ENCODE assay signal across 8 mouse cellular contexts in the genomic region with DNA sequence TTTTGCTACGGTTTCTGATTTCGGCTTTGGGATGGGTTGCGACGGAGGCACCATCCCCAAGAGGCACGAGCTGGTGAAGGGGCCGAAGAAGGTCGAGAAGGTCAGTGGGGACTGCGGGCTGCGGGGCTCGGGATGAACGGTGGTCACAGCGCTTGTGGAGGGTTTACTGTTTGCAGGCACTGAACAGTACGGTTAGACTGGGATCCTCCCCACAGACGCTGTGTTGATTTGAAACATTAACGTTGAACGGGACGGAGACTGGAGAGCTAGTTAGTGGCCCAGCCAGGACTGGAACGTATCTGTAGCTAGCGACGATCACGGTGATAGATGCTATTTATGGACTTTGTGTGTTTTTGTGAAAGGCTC. TPM values are rescaled to one million over a fixed set of nuclear protein-coding genes. Genes with fewer than 3 reads are reported as not detected.
DNase-seq lines count a peak whose midpoint lies in the region; ATAC-seq and TF ChIP-seq lines count a peak whose summit lies in the region.

No protein-coding gene starts in this region.

- no peak for TF ChIP-seq POLR2A in limb, embryonic 14.5 days (IDR thresholded peaks at IDR 0.05; ENCODE audit: borderline replicate concordance, extremely low read depth, insufficient read depth, insufficient read length)

- peaks cover 14% of the 10 kb centered on the region for H3K4me1 ChIP-seq in neural tube, embryonic 11.5 days (ENCODE audit: control insufficient read depth, insufficient read depth, low read length)
- peaks cover 12% of the 10 kb centered on the region for H3K4me1 ChIP-seq in limb, embryonic 14.5 days (ENCODE audit: control insufficient read depth, insufficient read depth, low read length)
- H3K4me1 ChIP-seq in stomach, embryonic 14.5 days (ENCODE audit: control insufficient read depth, insufficient read depth, low read length) = peaks cover 14% of the 10 kb centered on the region; the same call in 1 of the 2 replicates

- no peak for DNase-seq in neural tube, embryonic 11.5 days (ENCODE audit: low spot score)
- DNase-seq in neural tube, embryonic 10.5 days (ENCODE audit: extremely low spot score, low spot score) = no peak
- DNase-seq in limb, embryonic 14.5 days (ENCODE audit: low spot score) = no peak
- DNase-seq in ovary, adult 18-20 months (ENCODE audit: low spot score) = no peak
- DNase-seq in kidney, postnatal 14 days = no peak
- no peak for DNase-seq in urinary bladder, postnatal 36 days (ENCODE audit: low spot score in 2 of 2)

- H3K4me3 ChIP-seq in neural tube, embryonic 11.5 days (ENCODE audit: low read depth, low read length) = peak overlapping the region; percentile 78
- peak overlapping the region; percentile 55 for H3K4me3 ChIP-seq in limb, embryonic 14.5 days (replicated peaks; ENCODE audit: low read length)
- peak overlapping the region; percentile 59 for H3K4me3 ChIP-seq in stomach, embryonic 14.5 days (ENCODE audit: low read depth, low read length)

- under 1% methylated on average over 21 of the region's 21 CpGs for WGBS in neural tube, embryonic 11.5 days
- under 1% methylated on average over 21 of the region's 21 CpGs for WGBS in limb, embryonic 14.5 days
- WGBS in stomach, embryonic 14.5 days = under 1% methylated on average over 21 of the region's 21 CpGs

- no peaks in the 10 kb centered on the region for H3K27me3 ChIP-seq in neural tube, embryonic 11.5 days (ENCODE audit: control insufficient read depth, insufficient read depth, low read length)
- no peaks in the 10 kb centered on the region for H3K27me3 ChIP-seq in limb, embryonic 14.5 days (ENCODE audit: control insufficient read depth, insufficient read depth, low read length)
- no peaks in the 10 kb centered on the region for H3K27me3 ChIP-seq in stomach, embryonic 14.5 days (ENCODE audit: control insufficient read depth, insufficient read depth, low read length)

- H3K9me3 ChIP-seq in neural tube, embryonic 11.5 days (ENCODE audit: control insufficient read depth, low read length) = no peaks in the 10 kb centered on the region
- no peaks in the 10 kb centered on the region for H3K9me3 ChIP-seq in limb, embryonic 14.5 days (ENCODE audit: control insufficient read depth, low read length)
- no peaks in the 10 kb centered on the region for H3K9me3 ChIP-seq in stomach, embryonic 14.5 days (ENCODE audit: control insufficient read depth, low read depth, low read length)

- peak; percentile 72 for ATAC-seq in neural tube, embryonic 11.5 days (ENCODE audit: insufficient read depth, low FRiP score, low TSS enrichment)
- peak; percentile 50 for ATAC-seq in erythroid progenitor cell, adult 5-6 weeks (replicated peaks; ENCODE audit: low FRiP score, poor library complexity, severe bottlenecking)
- peak; percentile 50 for ATAC-seq in limb, embryonic 14.5 days (ENCODE audit: low FRiP score, low read depth)
- peak; percentile 46; the same call in 1 of the 2 replicates for ATAC-seq in stomach, embryonic 14.5 days (ENCODE audit: insufficient number of reproducible peaks, insufficient read depth, low FRiP score, low read depth)

- peak overlapping the region; percentile 58 for H3K4me2 ChIP-seq in neural tube, embryonic 11.5 days (ENCODE audit: low read depth)
- H3K4me2 ChIP-seq in limb, embryonic 14.5 days (replicated peaks; ENCODE audit: low read depth, low read length, severe bottlenecking) = peak overlapping the region; percentile 58
- peak overlapping the region; percentile 66 for H3K4me2 ChIP-seq in stomach, embryonic 14.5 days (replicated peaks; ENCODE audit: low read depth, low read length)

- H3K36me3 ChIP-seq in neural tube, embryonic 11.5 days (ENCODE audit: control insufficient read depth, insufficient read depth, low read length) = no peaks in the 10 kb centered on the region
- peaks cover 8% of the 10 kb centered on the region for H3K36me3 ChIP-seq in limb, embryonic 14.5 days (ENCODE audit: control insufficient read depth, insufficient read depth, low read length)
- peaks cover 5% of the 10 kb centered on the region; the same call in 1 of the 2 replicates for H3K36me3 ChIP-seq in stomach, embryonic 14.5 days (ENCODE audit: control insufficient read depth, insufficient read depth, low read length)

- H3K27ac ChIP-seq in neural tube, embryonic 11.5 days (ENCODE audit: low read depth, low read length) = no peak overlapping the region
- H3K27ac ChIP-seq in limb, embryonic 14.5 days (replicated peaks; ENCODE audit: low read depth, low read length) = no peak overlapping the region
- no peak overlapping the region for H3K27ac ChIP-seq in stomach, embryonic 14.5 days (ENCODE audit: low read length)

- peak overlapping the region; percentile 64 for H3K9ac ChIP-seq in neural tube, embryonic 11.5 days (ENCODE audit: low read length)
- H3K9ac ChIP-seq in limb, embryonic 14.5 days (ENCODE audit: low read depth, low read length, severe bottlenecking) = peak overlapping the region; percentile 53
- H3K9ac ChIP-seq in stomach, embryonic 14.5 days (replicated peaks; ENCODE audit: low read depth, low read length) = peak overlapping the region; percentile 47; the same call in 1 of the 2 replicates

RNA-seq across cellular contexts. Expression of gene Rtf2, which starts 0.3 kb away (rescaled TPM):
- polyA plus RNA-seq in neural tube, embryonic 11.5 days (2014; fragmentation: Nextera tagmentation; extraction: Ambion mirVana) = 100 and 105 TPM in 2 replicates
- total RNA-seq in erythroid progenitor cell, adult 5-6 weeks (2015; ENCODE audit: low replicate concordance) = 22.7 and 24.7 TPM in 2 replicates
- total RNA-seq in erythroid progenitor cell, adult 5-6 weeks (2017; ENCODE audit: low replicate concordance) = 47.1 and 74.4 TPM in 2 replicates
- 38.5 and 45.9 TPM in 2 replicates for polyA plus RNA-seq in limb, embryonic 14.5 days (2012; rRNA removed)
- 69.9 and 70.9 TPM in 2 replicates for polyA plus RNA-seq in limb, embryonic 14.5 days (2014; fragmentation: Nextera tagmentation; extraction: Ambion mirVana)
- polyA plus RNA-seq in stomach, embryonic 14.5 days (2014; fragmentation: Nextera tagmentation; extraction: Ambion mirVana) = 74.1 and 74.4 TPM in 2 replicates

RNA-seq across cellular contexts. Expression of gene Gcnt7, which starts 17.8 kb away (rescaled TPM):
- 0.66 and 0.97 TPM in 2 replicates for polyA plus RNA-seq in neural tube, embryonic 11.5 days (2014; fragmentation: Nextera tagmentation; extraction: Ambion mirVana)
- total RNA-seq in erythroid progenitor cell, adult 5-6 weeks (2015; ENCODE audit: low replicate concordance) = not detected in 2 replicates
- not detected in 2 replicates for total RNA-seq in erythroid progenitor cell, adult 5-6 weeks (2017; ENCODE audit: low replicate concordance)
- polyA plus RNA-seq in limb, embryonic 14.5 days (2012; rRNA removed) = 0.03 TPM in 1 of 2 replicates, not detected in the other
- 0.66 and 1.1 TPM in 2 replicates for polyA plus RNA-seq in limb, embryonic 14.5 days (2014; fragmentation: Nextera tagmentation; extraction: Ambion mirVana)
- 1.3 and 1.6 TPM in 2 replicates for polyA plus RNA-seq in stomach, embryonic 14.5 days (2014; fragmentation: Nextera tagmentation; extraction: Ambion mirVana)

RNA-seq across cellular contexts. Expression of gene Fam209, which starts 31.7 kb away (rescaled TPM):
- polyA plus RNA-seq in neural tube, embryonic 11.5 days (2014; fragmentation: Nextera tagmentation; extraction: Ambion mirVana) = not detected in 2 replicates
- total RNA-seq in erythroid progenitor cell, adult 5-6 weeks (2015; ENCODE audit: low replicate concordance) = not detected in 2 replicates
- 1.8 and 3.9 TPM in 2 replicates for total RNA-seq in erythroid progenitor cell, adult 5-6 weeks (2017; ENCODE audit: low replicate concordance)
- 0.15 and 0.16 TPM in 2 replicates for polyA plus RNA-seq in limb, embryonic 14.5 days (2012; rRNA removed)
- 0.66 TPM in 1 of 2 replicates, not detected in the other for polyA plus RNA-seq in limb, embryonic 14.5 days (2014; fragmentation: Nextera tagmentation; extraction: Ambion mirVana)
- polyA plus RNA-seq in stomach, embryonic 14.5 days (2014; fragmentation: Nextera tagmentation; extraction: Ambion mirVana) = 0.64 TPM in 2 replicates

RNA-seq across cellular contexts. Expression of gene Cass4, which starts 47.0 kb away (rescaled TPM):
- 0.14 and 0.36 TPM in 2 replicates for polyA plus RNA-seq in neural tube, embryonic 11.5 days (2014; fragmentation: Nextera tagmentation; extraction: Ambion mirVana)
- total RNA-seq in erythroid progenitor cell, adult 5-6 weeks (2015; ENCODE audit: low replicate concordance) = not detected in 2 replicates
- total RNA-seq in erythroid progenitor cell, adult 5-6 weeks (2017; ENCODE audit: low replicate concordance) = 0.77 TPM in 1 of 2 replicates, not detected in the other
- 0.16 and 0.33 TPM in 2 replicates for polyA plus RNA-seq in limb, embryonic 14.5 days (2012; rRNA removed)
- polyA plus RNA-seq in limb, embryonic 14.5 days (2014; fragmentation: Nextera tagmentation; extraction: Ambion mirVana) = 0.28 and 0.50 TPM in 2 replicates
- polyA plus RNA-seq in stomach, embryonic 14.5 days (2014; fragmentation: Nextera tagmentation; extraction: Ambion mirVana) = 0.13 and 0.32 TPM in 2 replicates
